Mouse (Mus musculus) cerebellum, adult 11-12 months (tissue): ENCODE measurements around the gene Slc2a10.

Experiments used
- DNase-seq: peaks from one replicate; pipeline ENCODE4 v3.0.0; 2022

Gene Slc2a10

DNA sequence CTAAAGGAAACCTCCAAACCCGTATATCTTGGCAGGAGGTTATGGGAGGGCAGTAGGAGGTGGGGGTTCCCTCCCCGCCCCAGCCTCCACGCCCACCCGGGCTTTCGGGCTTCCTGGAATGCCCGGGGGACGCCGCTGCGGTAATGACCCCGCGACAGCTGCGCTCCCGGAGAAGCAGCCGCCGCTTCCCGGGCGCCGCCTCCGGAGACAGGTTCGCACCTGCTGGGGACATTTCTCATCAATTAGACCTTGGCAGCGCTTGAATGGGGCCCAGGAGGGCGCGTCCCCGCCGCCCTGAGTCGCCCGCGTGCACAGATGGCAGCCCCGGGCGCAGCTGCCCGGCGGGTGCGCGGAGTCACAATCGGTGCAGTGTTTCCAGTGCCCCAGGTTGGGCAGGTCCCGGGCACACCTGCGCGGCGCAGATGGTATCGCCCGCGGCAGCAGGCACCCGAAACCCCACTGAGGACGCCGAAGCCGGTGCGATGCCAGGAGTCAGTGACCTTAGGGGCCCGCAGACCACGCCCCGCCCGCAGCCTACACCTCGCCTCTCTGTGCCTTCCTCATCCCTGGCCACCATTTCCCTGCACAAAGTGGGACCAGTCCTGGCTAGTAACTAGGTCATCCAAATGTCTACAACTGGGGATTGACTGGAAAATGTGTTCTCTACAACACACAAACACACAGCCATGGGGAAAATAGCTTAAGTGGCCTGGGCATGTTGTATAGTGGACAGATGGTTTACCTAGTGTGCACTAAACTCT is 59.9 kb downstream of the Slc2a10 start:
- DNase-seq, result peak; percentile 66

GRCm38 (mm10) chr2:165564101-165564500 is 60.5 kb downstream of the Slc2a10 start:
- no peak for DNase-seq

DNA sequence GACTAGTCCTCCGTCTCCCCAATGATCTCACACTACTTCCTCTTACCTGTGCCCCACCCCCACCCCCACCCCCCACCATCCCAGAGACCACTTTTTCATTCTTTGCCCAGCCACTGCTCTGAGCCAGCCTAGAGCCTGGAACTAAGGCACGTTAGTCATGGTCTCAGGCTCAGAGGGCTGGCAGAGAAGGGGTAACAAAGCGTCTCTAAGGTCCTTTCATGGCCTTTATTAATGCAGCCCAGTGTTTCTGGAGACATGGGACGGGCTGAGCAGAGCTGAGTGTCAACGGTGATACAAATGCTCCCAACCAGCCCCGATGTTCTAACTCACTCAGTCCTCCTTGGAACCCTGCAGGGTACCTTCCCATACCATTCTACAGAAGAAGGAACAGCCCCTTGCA is 61.0 kb downstream of the Slc2a10 start:
- DNase-seq, result no peak

- no peak for DNase-seq
These were observed 63.3 kb downstream of the Slc2a10 start for GRCm38 (mm10) chr2:165566898-165567297.

- no peak for DNase-seq
These were observed 64.2 kb downstream of the Slc2a10 start for GRCm38 (mm10) chr2:165567820-165568219.

GRCm38 (mm10) chr2:165568911-165569310 is 65.3 kb downstream of the Slc2a10 start:
- no peak for DNase-seq
